Mouse (Mus musculus) MEL (cell line): ENCODE measurements around the gene Cd164.

Experiments used
- CTCF ChIP-seq, 3 experiments: IDR thresholded peaks in 2 of 3; conservative IDR thresholded peaks in 1 of 3; 2 replicates each; pipeline ENCODE4 v1.5.1; 2011 to 2012; ENCODE audit warnings: low read length in 3 of 3, low read depth in 2 of 3, mild to moderate bottlenecking in 2 of 3, improper control_type of control experiment in 1 of 3, inconsistent platforms in 1 of 3, mixed read lengths in 1 of 3, moderate library complexity in 1 of 3; ENCODE audit not compliant: control insufficient read depth in 1 of 3, insufficient read depth in 1 of 3, poor library complexity in 1 of 3, severe bottlenecking in 1 of 3
- ETS1 ChIP-seq: IDR thresholded peaks from 2 replicates; pipeline ENCODE4 v1.6.1; 2012; ENCODE audit warnings: low read depth, mild to moderate bottlenecking, inconsistent platforms, low read length, improper control_type of control experiment, moderate library complexity
- POLR2A ChIP-seq, 2 experiments: IDR thresholded peaks; 2 replicates each; pipeline ENCODE4 v1.6.1; 2011 to 2012; ENCODE audit warnings: low read length in 2 of 2, mild to moderate bottlenecking in 2 of 2, control low read depth in 1 of 2, improper control_type of control experiment in 1 of 2, low read depth in 1 of 2, moderate library complexity in 1 of 2; ENCODE audit not compliant: control insufficient read depth in 1 of 2, insufficient read depth in 1 of 2, poor library complexity in 1 of 2

DNA sequence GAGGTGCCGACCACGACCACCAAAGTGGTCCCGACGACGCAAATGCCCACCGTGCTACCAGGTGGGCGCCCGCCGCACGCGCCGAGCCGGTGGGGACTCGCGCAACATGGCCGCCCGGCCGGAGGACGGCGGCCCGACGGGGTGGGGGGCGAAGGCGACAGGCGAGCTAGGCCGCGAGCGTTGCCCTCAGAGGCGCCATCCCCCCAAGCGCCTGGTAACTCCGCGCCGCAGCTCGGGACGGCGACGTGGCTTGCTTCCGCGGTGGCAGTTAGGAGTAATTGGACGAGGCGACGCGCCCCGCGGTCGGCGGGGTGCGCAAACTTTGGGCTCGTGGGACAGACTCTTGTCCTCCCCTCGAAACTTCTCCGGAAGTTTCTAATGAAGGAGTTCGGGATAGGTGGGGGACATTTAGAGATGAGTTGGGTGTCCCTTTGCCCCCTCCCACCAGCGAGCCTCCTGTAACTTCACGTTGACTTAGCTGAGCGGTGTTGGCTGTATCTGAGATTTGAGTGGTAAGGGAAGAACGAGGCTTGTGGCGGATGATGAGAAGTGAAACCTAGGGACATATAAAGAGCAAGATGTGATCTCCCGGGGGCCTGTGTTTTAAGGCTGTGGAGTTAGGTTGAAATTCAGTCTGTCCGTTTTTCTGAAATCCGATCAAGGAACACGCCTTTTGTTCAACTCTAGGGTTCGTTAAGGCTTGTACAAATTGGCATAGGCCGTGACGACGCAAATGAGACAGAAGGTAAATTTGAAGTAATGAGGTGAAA, 611 bp downstream of the Cd164 start:
- no peak for TF ChIP-seq ETS1
- no peak for TF ChIP-seq CTCF (IDR thresholded peaks at IDR 0.05 in 2 of 3, conservative IDR thresholded peaks at IDR 0.05 in 1 of 3; ENCODE audit: control insufficient read depth in 1 of 3, insufficient read depth in 1 of 3, low read depth in 2 of 3, low read length in 3 of 3, poor library complexity in 1 of 3, severe bottlenecking in 1 of 3)
- no peak for TF ChIP-seq POLR2A (IDR thresholded peaks at IDR 0.05; ENCODE audit: control insufficient read depth in 1 of 2, insufficient read depth in 1 of 2, low read depth in 1 of 2, low read length in 2 of 2, poor library complexity in 1 of 2)
